Mouse (Mus musculus): ENCODE measurements at regions not wholly inside any gene's neighbourhood (a gene's known extent, or its start where the extent isn't known, plus 50 kb on each side); places are given as distances from the start of the nearest gene placed in this dataset.
A peak's percentile ranks its signal among the peaks of the same experiment; 100 is the strongest.

DNA sequence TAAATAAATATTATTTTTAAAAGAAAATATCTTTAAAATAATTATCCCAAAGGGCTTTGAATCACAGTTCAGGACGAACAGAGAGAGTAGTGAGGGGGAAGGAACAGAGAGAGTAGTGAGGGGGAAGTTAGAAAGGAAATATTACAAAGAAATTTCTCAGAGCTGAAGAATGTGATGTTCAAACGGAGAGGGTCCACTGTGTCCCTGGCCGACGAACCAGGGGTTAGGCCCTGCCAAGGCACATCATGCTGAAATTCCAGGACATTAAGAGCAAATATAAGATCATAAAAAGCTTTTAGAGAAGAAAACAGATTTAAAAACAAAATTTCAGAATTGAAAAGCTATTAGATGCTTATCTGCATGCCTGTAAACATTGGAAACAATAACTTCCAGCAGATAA, 61.6 kb downstream of the Skor1 start:
- DNase-seq (ENCODE audit: low spot score in 2 of 2), result no peak

- no peak for DNase-seq (ENCODE audit: low spot score in 2 of 2)
These were observed 62.1 kb downstream of the Skor1 start for GRCm38 (mm10) chr9:63086671-63087070.

- no peak for DNase-seq (ENCODE audit: low spot score in 2 of 2)
These were observed 65.9 kb downstream of the Skor1 start for GRCm38 (mm10) chr9:63082830-63083229.

DNA sequence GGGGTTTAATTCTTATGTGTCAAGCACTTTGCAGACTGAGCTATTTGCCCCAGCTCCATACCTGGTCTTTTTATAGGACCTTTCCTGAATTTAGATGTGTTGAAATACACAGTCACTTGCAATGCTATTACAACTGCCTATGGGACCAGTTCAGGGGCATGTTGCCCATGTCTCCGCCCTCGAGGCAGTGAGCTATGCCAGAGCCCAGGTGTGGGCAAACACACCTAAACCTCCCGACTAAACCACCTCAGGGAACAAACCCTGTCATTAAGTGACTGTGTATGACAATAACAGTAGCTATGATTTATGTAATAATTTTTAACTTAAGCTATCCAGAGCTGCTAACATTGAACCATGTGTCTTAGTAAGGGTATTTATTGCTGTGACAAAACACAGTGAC, 66.5 kb downstream of the Skor1 start:
- no peak for DNase-seq (ENCODE audit: low spot score in 2 of 2)

DNA sequence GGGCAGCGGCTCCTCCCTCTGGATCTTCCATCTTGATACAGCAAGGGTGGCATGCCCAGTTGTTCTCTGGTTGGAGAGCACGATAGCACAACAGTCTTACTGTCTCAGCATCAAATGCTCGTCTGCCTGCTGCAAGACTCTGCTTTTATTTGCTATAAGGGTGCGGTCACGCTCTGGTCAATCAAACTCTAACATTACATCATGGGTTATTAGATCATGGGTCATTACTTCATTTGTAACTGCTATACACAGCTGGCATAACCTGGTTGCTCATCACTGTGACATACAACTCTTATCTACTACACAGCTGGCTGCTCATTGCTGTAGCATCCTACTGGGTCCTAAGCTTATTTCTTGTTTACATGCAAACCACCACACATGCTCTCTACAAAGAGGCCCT, 68.4 kb downstream of the Skor1 start:
- no peak for DNase-seq (ENCODE audit: low spot score in 2 of 2)

GRCm38 (mm10) chr9:63075252-63075651, 73.5 kb downstream of the Skor1 start:
- no peak for DNase-seq (ENCODE audit: low spot score in 2 of 2)

DNA sequence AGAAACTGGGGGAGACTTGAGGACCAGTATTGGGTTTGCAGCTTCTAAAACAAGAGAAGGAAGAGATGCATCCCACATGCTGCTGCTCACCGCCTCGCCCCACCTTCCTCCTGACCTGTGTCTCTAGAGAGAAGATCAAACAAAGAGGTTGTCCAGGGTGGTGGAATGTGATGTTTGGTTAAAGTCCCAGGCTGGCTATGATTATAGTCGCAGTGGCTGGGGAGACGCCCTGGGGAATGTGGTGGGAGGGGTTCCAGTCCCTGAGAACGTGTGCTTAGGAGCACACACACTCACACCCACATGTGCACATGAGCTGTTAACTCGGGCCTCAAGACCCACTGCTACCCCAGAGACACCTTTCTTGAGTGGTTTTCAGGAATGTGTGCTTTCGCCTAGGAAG, 74.0 kb downstream of the Skor1 start:
- DNase-seq (ENCODE audit: low spot score in 2 of 2), result no peak

DNA sequence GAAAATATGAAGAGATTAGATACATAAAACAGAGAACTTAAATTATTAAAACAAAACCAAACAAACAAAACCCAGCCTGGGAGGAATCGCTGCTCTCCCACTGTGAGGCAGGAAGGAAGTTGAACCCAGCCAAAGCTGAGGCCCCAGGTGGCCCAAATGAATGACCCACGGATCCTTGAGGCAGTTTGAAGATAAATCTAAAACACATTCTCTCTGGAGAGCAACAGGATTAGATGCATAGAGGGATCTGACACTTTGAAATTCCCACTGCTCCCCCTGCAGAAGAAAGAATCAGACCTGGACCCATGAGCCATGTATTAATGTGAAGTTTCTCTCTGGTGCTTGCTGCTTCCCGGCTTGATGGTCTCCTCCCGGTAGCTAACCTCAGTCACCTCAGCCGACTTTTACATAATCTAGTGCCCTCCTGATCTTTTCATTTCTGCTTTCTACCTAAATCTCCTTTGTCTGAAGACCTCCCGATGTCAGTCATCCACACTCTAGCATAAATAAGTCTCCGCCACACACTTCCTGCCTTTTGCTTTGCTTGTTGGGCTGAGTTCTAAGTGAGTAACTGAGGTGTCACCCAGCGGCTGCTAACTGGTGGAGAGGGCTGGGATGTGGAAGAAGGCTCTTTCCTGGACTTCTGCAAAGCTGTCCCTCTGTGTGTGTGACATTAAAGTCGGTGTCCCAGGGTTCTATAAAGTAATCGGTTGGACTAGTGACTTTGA, 74.6 kb downstream of the Skor1 start:
- no peak for DNase-seq (ENCODE audit: low spot score in 2 of 2)

DNA sequence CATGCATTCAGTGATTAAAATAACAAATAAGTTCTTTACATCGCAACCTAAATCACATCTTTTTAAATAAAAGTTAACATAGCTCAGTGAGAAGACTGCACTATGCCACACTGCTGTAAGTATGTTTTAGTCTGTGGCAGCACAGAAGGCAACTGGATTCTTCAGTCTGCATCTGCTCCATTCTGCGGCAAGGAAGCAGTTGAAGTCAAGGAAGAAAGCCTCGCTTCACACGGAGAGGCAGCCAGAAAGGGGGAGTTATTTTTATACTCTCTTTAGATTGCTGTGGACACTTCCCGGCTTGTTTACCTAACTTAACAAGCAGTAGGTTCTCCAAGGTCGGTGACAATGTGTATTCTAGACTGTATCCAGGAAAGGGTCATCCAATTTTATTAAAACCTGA, 77.7 kb downstream of the Skor1 start:
- DNase-seq (ENCODE audit: low spot score in 2 of 2), result peak; percentile 46 to 64

DNA sequence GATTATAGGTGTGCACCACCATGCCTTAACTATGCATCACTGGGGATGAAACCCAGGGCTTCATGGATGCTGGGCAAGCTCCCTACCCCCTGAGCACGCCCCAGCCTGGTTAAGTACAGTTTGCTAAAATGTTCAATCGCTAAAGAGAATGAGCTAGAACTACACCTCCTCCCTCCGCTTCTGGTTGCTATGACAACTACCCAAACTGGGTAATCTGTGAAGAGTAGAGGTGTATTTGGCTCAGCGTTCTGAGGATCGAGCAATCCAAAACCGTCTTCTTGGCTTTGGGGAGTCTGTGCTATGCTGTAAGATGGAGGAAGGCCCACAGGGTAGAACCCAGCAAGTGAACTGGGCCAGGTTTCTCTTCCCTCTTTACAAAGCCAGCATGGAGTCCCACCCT, 78.8 kb downstream of the Skor1 start:
- DNase-seq (ENCODE audit: low spot score in 2 of 2), result peak; percentile 69 to 86

GRCm38 (mm10) chr9:63067054-63067406, 79.3 kb upstream of the Pias1 start:
- no peak for DNase-seq (ENCODE audit: low spot score in 2 of 2)

DNA sequence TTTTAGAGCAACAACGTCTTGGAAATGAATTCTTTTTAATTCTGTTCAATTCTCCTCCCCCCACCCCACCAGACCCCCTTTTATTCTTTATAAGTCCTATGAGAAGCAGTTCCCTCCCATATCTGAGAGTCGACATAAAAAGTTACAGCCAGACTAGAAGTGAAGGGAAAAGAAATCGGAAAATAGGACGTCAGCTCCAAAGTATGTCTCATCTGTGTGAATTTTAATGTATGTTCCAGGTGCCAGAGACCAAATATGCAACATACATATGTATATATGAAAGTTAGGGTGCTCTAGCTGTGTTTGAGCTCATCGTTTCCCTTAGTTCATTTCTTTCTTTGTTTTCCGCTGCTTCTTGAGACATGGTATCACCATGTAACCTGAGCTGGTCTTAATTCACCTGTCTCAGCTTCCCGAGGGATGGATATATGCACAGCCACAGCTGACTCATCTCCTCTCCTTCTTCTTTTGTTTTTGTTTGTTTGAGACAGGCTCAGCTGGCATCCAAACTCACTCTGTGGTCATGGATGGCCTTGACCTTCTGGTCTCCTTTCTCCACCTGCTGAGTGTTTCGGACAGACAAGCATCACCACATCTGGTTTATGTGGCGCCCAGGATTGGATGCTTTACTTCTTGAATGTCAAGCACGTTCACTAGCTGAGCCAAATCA, 78.8 kb upstream of the Pias1 start:
- no peak for DNase-seq (ENCODE audit: low spot score in 2 of 2)

DNA sequence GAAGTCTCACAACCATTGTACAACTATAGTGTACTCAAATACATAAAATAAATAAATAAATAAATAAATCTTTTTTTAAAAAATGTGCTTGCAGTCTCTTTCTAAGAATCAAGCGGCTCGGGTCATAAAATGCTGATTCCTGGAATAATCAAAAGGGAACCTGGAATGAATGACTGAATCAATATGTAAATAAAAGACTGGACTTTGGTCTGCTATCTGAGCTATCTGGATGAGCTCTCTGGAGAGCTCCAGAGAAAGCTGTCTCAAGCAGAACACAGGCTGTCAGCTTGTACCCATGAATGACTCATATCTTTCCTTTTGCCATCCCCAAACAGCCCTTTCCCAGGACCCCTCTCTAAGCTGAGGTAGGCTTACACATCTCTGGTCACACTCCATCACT, 75.8 kb upstream of the Pias1 start:
- no peak for DNase-seq (ENCODE audit: low spot score in 2 of 2)

DNA sequence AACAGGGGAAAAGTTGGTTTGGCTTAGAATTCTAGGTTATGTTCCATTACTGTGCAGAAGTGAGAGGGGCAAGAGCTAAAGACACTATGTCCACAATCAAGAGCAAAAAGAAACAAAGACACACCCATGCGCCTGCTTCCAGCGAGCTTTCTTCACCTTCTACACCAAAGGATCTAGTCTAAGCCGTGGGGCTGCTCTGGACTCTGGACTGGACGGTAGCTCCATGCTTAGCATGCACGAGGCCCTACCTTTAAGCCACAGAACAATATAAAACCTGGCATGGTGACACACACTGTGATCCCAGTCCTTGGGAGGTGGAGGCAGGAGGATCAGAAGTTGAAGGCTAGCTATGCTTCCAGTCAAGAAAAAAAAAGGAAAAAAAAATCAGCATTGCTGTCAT, 73.0 kb upstream of the Pias1 start:
- DNase-seq (ENCODE audit: low spot score in 2 of 2), result no peak

DNA sequence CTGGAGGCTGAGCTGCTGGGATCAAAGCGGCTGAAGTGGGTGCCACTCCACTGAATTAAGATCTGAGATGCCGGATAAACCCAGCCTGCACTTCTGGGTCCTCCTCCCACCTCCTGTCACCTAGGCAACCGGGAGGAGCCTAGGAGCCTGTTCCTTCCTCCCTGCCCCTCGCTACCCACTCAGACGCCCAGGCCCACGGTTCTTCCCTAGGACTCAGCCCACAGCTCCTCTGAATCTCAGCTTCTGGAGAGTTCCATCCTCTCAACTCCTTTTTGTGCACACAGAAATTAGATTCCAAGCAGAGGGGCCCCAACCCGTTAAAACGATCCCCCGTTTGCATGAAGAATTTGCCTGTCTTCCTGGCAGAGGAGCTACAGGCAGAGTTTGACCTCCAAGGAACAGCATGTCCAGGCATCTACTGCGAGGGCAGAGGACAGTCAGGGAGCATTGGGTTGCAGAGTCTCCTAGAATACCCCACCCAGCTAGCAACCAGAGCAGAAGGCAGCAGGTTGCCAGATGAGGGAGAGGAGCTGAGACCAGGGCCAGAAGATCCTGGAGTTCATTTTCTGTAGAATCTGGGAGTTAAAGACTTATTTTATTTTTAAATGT, 71.6 kb upstream of the Pias1 start:
- peak; percentile 88 to 94 for DNase-seq (ENCODE audit: low spot score in 2 of 2)

DNA sequence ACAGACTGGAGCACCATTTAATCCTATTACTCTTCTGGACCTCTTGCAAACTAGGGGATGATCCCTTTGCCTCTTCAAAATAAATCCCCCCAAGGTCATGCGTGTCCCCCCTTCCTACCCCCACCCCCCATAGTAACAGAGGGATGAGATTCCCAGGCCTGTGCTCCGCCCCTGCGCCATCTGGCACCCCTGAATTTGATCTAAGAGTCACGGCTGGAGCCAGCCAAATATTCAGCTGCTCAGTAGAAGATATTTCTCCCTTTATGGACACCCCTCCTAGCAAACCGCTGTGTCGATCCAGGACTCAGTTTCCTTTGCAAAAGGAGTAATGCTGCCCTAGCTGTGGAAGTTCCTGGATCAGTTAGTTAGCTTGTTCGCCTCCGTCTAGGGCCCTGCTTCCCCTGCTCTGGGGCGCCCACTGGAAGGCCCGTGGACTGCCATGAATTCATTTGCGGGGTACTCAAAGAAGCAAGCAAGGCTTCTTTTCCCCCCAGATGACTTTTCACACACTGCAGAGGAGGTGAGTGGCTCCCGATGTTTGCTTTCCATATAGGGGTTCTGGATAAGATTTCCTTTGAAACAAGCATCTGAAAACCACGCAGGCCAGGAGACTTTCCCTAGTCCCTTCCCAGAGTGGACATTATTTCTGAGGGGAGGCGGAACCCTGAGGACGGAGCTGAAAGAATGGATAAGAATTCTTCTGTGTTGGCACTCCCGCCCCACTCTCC, 70.9 kb upstream of the Pias1 start:
- no peak for DNase-seq (ENCODE audit: low spot score in 2 of 2)

- DNase-seq (ENCODE audit: low spot score in 2 of 2), result peak; percentile 56 to 80
These were observed 69.1 kb upstream of the Pias1 start for GRCm38 (mm10) chr9:63056695-63057349.

- DNase-seq (ENCODE audit: low spot score in 2 of 2), result no peak
These were observed 64.5 kb upstream of the Pias1 start for GRCm38 (mm10) chr9:63052181-63052580.

- DNase-seq (ENCODE audit: low spot score in 2 of 2), result no peak
These were observed 63.9 kb upstream of the Pias1 start for GRCm38 (mm10) chr9:63051631-63052030.

- no peak for DNase-seq (ENCODE audit: low spot score in 2 of 2)
These were observed 61.6 kb upstream of the Pias1 start for GRCm38 (mm10) chr9:63049290-63049689.

DNA sequence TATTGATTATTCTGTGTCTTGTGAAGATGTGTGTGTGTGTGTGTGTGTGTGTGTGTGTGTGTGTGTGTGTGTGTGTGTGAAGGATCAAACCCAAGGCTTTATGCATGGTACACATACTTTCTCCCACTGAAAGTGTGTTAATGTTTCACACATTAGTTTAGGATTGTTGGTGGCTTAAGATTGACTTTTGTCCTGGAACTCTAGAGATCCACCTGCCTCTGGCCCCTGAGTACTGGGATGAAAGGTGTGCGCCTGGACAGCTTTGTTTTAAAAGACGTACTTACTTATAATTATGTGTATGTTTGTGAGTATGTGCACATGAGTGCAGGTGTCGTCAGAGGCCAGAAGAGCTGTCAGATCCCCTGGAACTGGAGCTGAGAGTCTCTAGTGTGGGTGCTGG, 59.3 kb upstream of the Pias1 start:
- no peak for DNase-seq (ENCODE audit: low spot score in 2 of 2)

- no peak for DNase-seq (ENCODE audit: low spot score in 2 of 2)
These were observed 57.8 kb upstream of the Pias1 start for GRCm38 (mm10) chr9:63045531-63045930.
